Mouse (Mus musculus) megakaryocyte, embryonic 14.5 days (primary cell): ENCODE measurements at regions not wholly inside any gene's neighbourhood (a gene's known extent, or its start where the extent isn't known, plus 50 kb on each side); places are given as distances from the start of the nearest gene placed in this dataset.

Experiments used
- FLI1 ChIP-seq: IDR thresholded peaks from 2 replicates; pipeline ENCODE4 v1.6.1; 2012; ENCODE audit warnings: low read length, inconsistent platforms, mixed read lengths
- GATA1 ChIP-seq: IDR thresholded peaks from 3 replicates; pipeline ENCODE4 v1.6.1; 2012; ENCODE audit warnings: mixed read lengths, low read length, inconsistent platforms, borderline replicate concordance

DNA sequence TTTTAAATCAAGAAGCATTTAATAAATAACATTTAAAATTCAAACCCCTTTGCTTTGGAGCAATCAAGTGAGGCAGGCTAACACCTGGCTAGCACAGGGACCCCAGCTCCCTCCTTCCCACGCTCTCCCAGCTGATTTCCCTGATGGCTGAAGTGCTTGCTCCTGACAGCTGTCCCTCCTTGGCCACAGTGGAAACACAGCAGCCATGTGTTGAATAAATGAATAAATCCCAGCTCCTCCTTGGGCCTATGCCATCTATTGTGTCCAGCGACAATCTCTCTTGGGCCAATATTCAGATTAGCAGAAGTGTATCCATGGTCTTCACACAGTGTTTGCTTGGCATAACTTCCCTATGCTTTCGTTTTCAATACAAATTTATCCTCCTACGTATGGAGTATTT lies 634.7 kb downstream of the Tmem114 start:
- TF ChIP-seq GATA1 (no peak), FLI1 (no peak)
